Mouse (Mus musculus) retina, embryonic 14.5 days (tissue): ENCODE measurements at regions not wholly inside any gene's neighbourhood (a gene's known extent, or its start where the extent isn't known, plus 50 kb on each side); places are given as distances from the start of the nearest gene placed in this dataset.

Source experiments
- DNase-seq: peaks from one replicate; pipeline ENCODE4 v3.0.0-alpha.2; 2015; ENCODE audit warnings: low spot score

DNA sequence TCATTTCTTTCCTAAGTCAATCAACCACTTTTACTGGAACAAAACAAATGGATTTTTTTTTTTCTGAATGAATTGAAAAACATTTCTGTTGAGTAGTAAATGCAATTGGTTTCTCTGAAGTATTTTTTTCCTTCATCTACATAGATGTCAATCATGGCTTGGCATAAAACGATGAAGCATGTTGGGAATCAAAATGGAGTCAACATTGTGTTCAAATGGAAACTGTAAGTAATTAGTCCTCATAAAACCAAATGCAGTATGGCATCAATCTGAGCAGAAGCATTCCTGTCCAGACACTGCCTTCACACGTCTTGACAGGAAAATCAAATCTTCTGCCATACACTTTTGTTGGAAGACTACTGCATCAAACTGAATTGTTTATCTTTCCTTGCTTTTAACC lies 237.0 kb downstream of the Pcdh18 start:
- no peak for DNase-seq

DNA sequence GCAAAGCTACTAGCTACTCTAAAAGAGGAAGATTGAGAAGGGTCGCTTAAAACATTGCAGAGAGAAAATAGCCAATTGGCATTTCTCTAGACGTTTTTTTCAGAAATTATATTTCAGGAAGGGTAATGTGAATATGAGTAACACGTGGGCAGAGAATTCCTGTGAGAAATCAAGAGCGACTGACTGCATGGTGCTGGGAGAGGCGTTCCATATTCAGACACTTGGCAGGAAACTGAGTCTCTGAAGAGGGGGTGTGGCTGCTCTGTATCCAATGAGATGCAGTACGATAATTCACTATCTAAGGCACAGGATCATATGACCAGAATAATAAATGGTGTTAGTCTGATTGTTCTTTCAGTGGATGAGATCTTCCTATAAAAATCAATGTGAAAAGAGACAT lies 252.5 kb downstream of the Pcdh18 start:
- DNase-seq: no peak

- no peak for DNase-seq
These were observed 254.8 kb downstream of the Pcdh18 start for GRCm38 (mm10) chr3:49502351-49502750.

GRCm38 (mm10) chr3:49485105-49485504 lies 272.0 kb downstream of the Pcdh18 start:
- DNase-seq: no peak
